ENCODE assay signal across 9 mouse cellular contexts in genomic region chr1:170894603-170895602, GRCm38 (mm10). TPM values are rescaled to one million over a fixed set of nuclear protein-coding genes. Genes with fewer than 3 reads are reported as not detected.
DNase-seq lines count a peak whose midpoint lies in the region; ATAC-seq and TF ChIP-seq lines count a peak whose summit lies in the region.
"Had no signal": no experiment of that assay in that cellular context is flagged by ENCODE, and none has a peak within 500 bp of the region (broad histone marks: within the 10 kb centered on the region; RNA-seq: fewer than 3 reads in every experiment).

No protein-coding gene starts in this region.

- no peaks in the 10 kb centered on the region for H3K36me3 ChIP-seq in embryonic facial prominence, embryonic 11.5 days (replicated peaks; ENCODE audit: control insufficient read depth, insufficient read depth, low read depth, low read length)
- H3K36me3 ChIP-seq in embryonic facial prominence, embryonic 10.5 days (replicated peaks) = no peaks in the 10 kb centered on the region
- no peaks in the 10 kb centered on the region for H3K36me3 ChIP-seq in liver, adult 2 months (ENCODE audit: control insufficient read depth, insufficient read depth, low read length)
- H3K36me3 ChIP-seq in midbrain, embryonic 16.5 days (ENCODE audit: control insufficient read depth, insufficient read depth, low read length) = no peaks in the 10 kb centered on the region

- TF ChIP-seq POLR2A in liver, adult 2 months (IDR thresholded peaks at IDR 0.05; ENCODE audit: extremely low read depth, insufficient read depth, low read length) = no peak

- H3K27me3 ChIP-seq in embryonic facial prominence, embryonic 11.5 days (ENCODE audit: control insufficient read depth, insufficient read depth, low read length) = no peaks in the 10 kb centered on the region
- H3K27me3 ChIP-seq in embryonic facial prominence, embryonic 10.5 days (replicated peaks; ENCODE audit: low read depth, poor library complexity, severe bottlenecking) = no peaks in the 10 kb centered on the region; the same call in 1 of the 2 replicates
- H3K27me3 ChIP-seq in liver, adult 2 months (ENCODE audit: control insufficient read depth, insufficient read depth, low read length) = no peaks in the 10 kb centered on the region
- H3K27me3 ChIP-seq in midbrain, embryonic 16.5 days (ENCODE audit: control insufficient read depth, insufficient read depth, low read depth, low read length) = peaks cover 2% of the 10 kb centered on the region; the same call in 1 of the 2 replicates

- H3K4me1 ChIP-seq in embryonic facial prominence, embryonic 11.5 days (ENCODE audit: control insufficient read depth, insufficient read depth, low read length) = no peaks in the 10 kb centered on the region
- 0 out of 2 replicates have a peak, but pooled peaks cover under 1% of the 10 kb centered on the region for H3K4me1 ChIP-seq in embryonic facial prominence, embryonic 10.5 days
- peaks cover 1% of the 10 kb centered on the region; the same call in 1 of the 2 replicates for H3K4me1 ChIP-seq in liver, adult 2 months (ENCODE audit: control insufficient read depth, insufficient read depth, low read length)
- no peaks in the 10 kb centered on the region for H3K4me1 ChIP-seq in midbrain, embryonic 16.5 days (ENCODE audit: control insufficient read depth, insufficient read depth, low read length)

- WGBS in embryonic facial prominence, embryonic 11.5 days = 65% methylated on average over 9 of the region's 9 CpGs
- 66% methylated on average over 9 of the region's 9 CpGs for WGBS in embryonic facial prominence, embryonic 10.5 days
- 48% methylated on average over 9 of the region's 9 CpGs for WGBS in liver, adult 2 months
- WGBS in midbrain, embryonic 16.5 days = 61% methylated on average over 9 of the region's 9 CpGs

- peak; percentile 80 for DNase-seq in embryonic facial prominence, embryonic 11.5 days (ENCODE audit: low spot score)
- no peak for DNase-seq in embryonic facial prominence, embryonic 10.5 days (ENCODE audit: low spot score)
- peak; percentile 61 for DNase-seq in liver, adult 2 months (ENCODE audit: extremely low read depth, low read depth, low spot score)
- DNase-seq in liver = no peak
- DNase-seq in c-Kit-positive CD71-positive TER-119-negative erythroid progenitor cells, embryonic 14.5 days (ENCODE audit: low read depth) = peak; percentile 64
- DNase-seq in spleen, postnatal 14 days (ENCODE audit: low spot score in 2 of 2) = no peak
- DNase-seq in spleen, adult 12 weeks (ENCODE audit: low spot score) = no peak

- no peak overlapping the region for H3K27ac ChIP-seq in embryonic facial prominence, embryonic 11.5 days (replicated peaks; ENCODE audit: low read depth, low read length)
- no peak overlapping the region for H3K27ac ChIP-seq in embryonic facial prominence, embryonic 10.5 days (replicated peaks)
- H3K27ac ChIP-seq in liver, adult 2 months (replicated peaks; ENCODE audit: insufficient read depth, low read depth, low read length) = no peak overlapping the region
- no peak overlapping the region for H3K27ac ChIP-seq in midbrain, embryonic 16.5 days (ENCODE audit: low read length)

- H3K9ac ChIP-seq in embryonic facial prominence, embryonic 11.5 days (replicated peaks; ENCODE audit: low read length) = no peak overlapping the region
- H3K9ac ChIP-seq in liver, adult 2 months (ENCODE audit: low read depth, low read length) = no peak overlapping the region
- H3K9ac ChIP-seq in midbrain, embryonic 16.5 days (ENCODE audit: low read depth, low read length) = no peak overlapping the region

- H3K9me3 ChIP-seq in embryonic facial prominence, embryonic 11.5 days (replicated peaks; ENCODE audit: control insufficient read depth, low read length) = no peaks in the 10 kb centered on the region
- H3K9me3 ChIP-seq in embryonic facial prominence, embryonic 10.5 days = no peaks in the 10 kb centered on the region
- no peaks in the 10 kb centered on the region for H3K9me3 ChIP-seq in midbrain, embryonic 16.5 days (replicated peaks; ENCODE audit: control insufficient read depth, low read length, poor library complexity, severe bottlenecking)

- no peak overlapping the region for H3K4me2 ChIP-seq in embryonic facial prominence, embryonic 11.5 days (ENCODE audit: low read depth, low read length)
- H3K4me2 ChIP-seq in midbrain, embryonic 16.5 days (ENCODE audit: low read length) = no peak overlapping the region

- no peaks in the 10 kb centered on the region for H3K79me2 ChIP-seq in liver, adult 2 months (ENCODE audit: control insufficient read depth, insufficient read depth, low read length)

- no peak for ATAC-seq in embryonic facial prominence, embryonic 11.5 days (replicated peaks; ENCODE audit: insufficient number of reproducible peaks, low FRiP score, low TSS enrichment, low read depth)
- ATAC-seq in midbrain, embryonic 16.5 days = peak; percentile 56; the same call in 1 of the 2 replicates

- peak; percentile 26; the same call in 1 of the 2 replicates for TF ChIP-seq CTCF in liver, adult 2 months (IDR thresholded peaks at IDR 0.05; ENCODE audit: low read depth, low read length)

- no peak overlapping the region for H3K4me3 ChIP-seq in embryonic facial prominence, embryonic 11.5 days (ENCODE audit: low read depth, low read length)
- no peak overlapping the region for H3K4me3 ChIP-seq in embryonic facial prominence, embryonic 10.5 days
- no peak overlapping the region for H3K4me3 ChIP-seq in liver, adult 2 months (ENCODE audit: insufficient read depth, low read depth, low read length)
- H3K4me3 ChIP-seq in midbrain, embryonic 16.5 days (ENCODE audit: low read depth, low read length) = no peak overlapping the region

RNA-seq across cellular contexts. Expression of gene Dusp12, which starts 9.6 kb away (rescaled TPM):
- polyA plus RNA-seq in embryonic facial prominence, embryonic 11.5 days (2014; fragmentation: Nextera tagmentation; extraction: Ambion mirVana) = 45.7 and 46.6 TPM in 2 replicates
- polyA plus RNA-seq in embryonic facial prominence, embryonic 10.5 days (2016; fragmentation: Nextera tagmentation; extraction: Ambion mirVana) = 35.5 and 38.2 TPM in 2 replicates
- total RNA-seq in liver, adult 2 months (2014; rRNA removed) = 30.4 and 36.2 TPM in 2 replicates
- polyA plus RNA-seq in liver, adult 2 months (2012; rRNA removed) = 12.7 and 17.2 TPM in 2 replicates
- 49.9 and 52.3 TPM in 2 replicates for polyA plus RNA-seq in midbrain, embryonic 16.5 days (2015; fragmentation: Nextera tagmentation; extraction: Ambion mirVana)

RNA-seq across cellular contexts. Expression of gene Gm26620, which starts 10.0 kb away (rescaled TPM):
- 0.33 TPM in 1 of 2 replicates, not detected in the other for polyA plus RNA-seq in embryonic facial prominence, embryonic 11.5 days (2014; fragmentation: Nextera tagmentation; extraction: Ambion mirVana)
- polyA plus RNA-seq in embryonic facial prominence, embryonic 10.5 days (2016; fragmentation: Nextera tagmentation; extraction: Ambion mirVana) = 0.19 TPM in 1 of 2 replicates, not detected in the other
- 0.67 and 0.74 TPM in 2 replicates for total RNA-seq in liver, adult 2 months (2014; rRNA removed)
- polyA plus RNA-seq in liver, adult 2 months (2012; rRNA removed) = 0.59 and 1.1 TPM in 2 replicates
- 0.83 and 1.3 TPM in 2 replicates for polyA plus RNA-seq in midbrain, embryonic 16.5 days (2015; fragmentation: Nextera tagmentation; extraction: Ambion mirVana)

RNA-seq across cellular contexts. Expression of gene Fcrlb, which starts 17.8 kb away (rescaled TPM):
- polyA plus RNA-seq in embryonic facial prominence, embryonic 11.5 days (2014; fragmentation: Nextera tagmentation; extraction: Ambion mirVana) = not detected in 2 replicates
- polyA plus RNA-seq in embryonic facial prominence, embryonic 10.5 days (2016; fragmentation: Nextera tagmentation; extraction: Ambion mirVana) = 0.15 TPM in 1 of 2 replicates, not detected in the other
- 0.18 and 0.20 TPM in 2 replicates for total RNA-seq in liver, adult 2 months (2014; rRNA removed)
- 0.11 TPM in 1 of 2 replicates, not detected in the other for polyA plus RNA-seq in liver, adult 2 months (2012; rRNA removed)
- polyA plus RNA-seq in midbrain, embryonic 16.5 days (2015; fragmentation: Nextera tagmentation; extraction: Ambion mirVana) = 0.53 and 1.1 TPM in 2 replicates
- total RNA-seq: heart, postnatal 10 days had no signal

RNA-seq across cellular contexts. Expression of gene Atf6, which starts 27.3 kb away (rescaled TPM):
- polyA plus RNA-seq in embryonic facial prominence, embryonic 11.5 days (2014; fragmentation: Nextera tagmentation; extraction: Ambion mirVana) = 8.4 and 8.7 TPM in 2 replicates
- 7.0 and 8.0 TPM in 2 replicates for polyA plus RNA-seq in embryonic facial prominence, embryonic 10.5 days (2016; fragmentation: Nextera tagmentation; extraction: Ambion mirVana)
- total RNA-seq in liver, adult 2 months (2014; rRNA removed) = 30.1 and 38.1 TPM in 2 replicates
- polyA plus RNA-seq in liver, adult 2 months (2012; rRNA removed) = 13.0 and 14.3 TPM in 2 replicates
- polyA plus RNA-seq in midbrain, embryonic 16.5 days (2015; fragmentation: Nextera tagmentation; extraction: Ambion mirVana) = 6.9 and 8.1 TPM in 2 replicates

RNA-seq across cellular contexts. Expression of gene Fcrla, which starts 32.5 kb away (rescaled TPM):
- polyA plus RNA-seq in embryonic facial prominence, embryonic 11.5 days (2014; fragmentation: Nextera tagmentation; extraction: Ambion mirVana) = not detected in 2 replicates
- polyA plus RNA-seq in embryonic facial prominence, embryonic 10.5 days (2016; fragmentation: Nextera tagmentation; extraction: Ambion mirVana) = not detected in 2 replicates
- 0.83 and 1.1 TPM in 2 replicates for total RNA-seq in liver, adult 2 months (2014; rRNA removed)
- 0.37 and 1.1 TPM in 2 replicates for polyA plus RNA-seq in liver, adult 2 months (2012; rRNA removed)
- polyA plus RNA-seq in midbrain, embryonic 16.5 days (2015; fragmentation: Nextera tagmentation; extraction: Ambion mirVana) = not detected in 2 replicates

Comparison
In these comparisons a context has a peak if more than half of its experiments do, and no peak if none do; other contexts are left out.
1. DNase-seq: peak in embryonic facial prominence, embryonic 11.5 days (single experiment), liver, adult 2 months (single experiment) and c-Kit-positive CD71-positive TER-119-negative erythroid progenitor cells, embryonic 14.5 days (single experiment); none in embryonic facial prominence, embryonic 10.5 days (single experiment), liver (single experiment), spleen, postnatal 14 days (0 of 2) and spleen, adult 12 weeks (single experiment).